Mouse (Mus musculus) neutrophil, adult 5-6 weeks (primary cell): ENCODE results near the gene Lars2. TPM values are rescaled to one million over a fixed set of nuclear protein-coding genes. Genes with fewer than 3 reads are reported as not detected.
A peak's percentile ranks its signal among the peaks of the same experiment; 100 is the strongest.

ENCODE experiments used
- ATAC-seq: fragments of 151-379, 151-347 bp; 2 replicates; pipeline ENCODE4 v1.8.0; 2017; ENCODE audit warnings: mild to moderate bottlenecking, moderate TSS enrichment; ENCODE audit not compliant: insufficient number of reproducible peaks, poor library complexity, low FRiP score, severe bottlenecking; ENCODE audit errors: extremely low read depth
- total RNA-seq: library from RNA; stranded (forward); fragments of 200-1000 nt; gene quantifications from 2 replicates; pipeline ENCODE4 v1.2.3, GENCODE M21; 2017

Gene Lars2
- total RNA-seq, 1 experiment from 2014 or later: 14.8 TPM

- ATAC-seq: no peak
Observed at GRCm38 (mm10) chr9:123496665-123497064, 129.9 kb downstream of the Lars2 start.

GRCm38 (mm10) chr9:123497906-123498305, 131.2 kb downstream of the Lars2 start:
- peak; percentile 61 for ATAC-seq

DNA sequence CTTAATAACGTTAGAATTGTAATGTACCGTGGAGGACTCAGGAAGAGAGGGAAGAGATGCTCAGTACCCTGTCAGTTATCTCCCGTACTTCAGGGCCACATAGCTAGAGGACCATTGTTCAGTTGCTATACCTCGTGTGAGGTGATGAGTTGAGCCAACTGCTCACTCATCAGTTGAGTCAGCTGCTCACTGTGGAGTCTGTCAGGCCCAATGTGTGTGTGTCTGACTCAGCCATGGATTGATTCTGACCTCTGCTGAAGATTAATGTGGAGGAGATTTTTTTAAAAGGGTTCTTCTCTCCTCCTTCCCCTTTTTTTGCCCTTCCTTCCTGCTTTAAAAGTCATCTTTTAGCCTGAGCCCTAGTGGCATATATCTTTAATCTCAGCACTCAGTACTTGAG, 133.8 kb downstream of the Lars2 start:
- no peak for ATAC-seq

- ATAC-seq: 0 out of 2 replicates have a peak, but pooled peaks have one; percentile 24
Observed at GRCm38 (mm10) chr9:123503171-123503834, 136.6 kb downstream of the Lars2 start.

GRCm38 (mm10) chr9:123504325-123504724, 137.6 kb downstream of the Lars2 start:
- peak; percentile 84 for ATAC-seq

DNA sequence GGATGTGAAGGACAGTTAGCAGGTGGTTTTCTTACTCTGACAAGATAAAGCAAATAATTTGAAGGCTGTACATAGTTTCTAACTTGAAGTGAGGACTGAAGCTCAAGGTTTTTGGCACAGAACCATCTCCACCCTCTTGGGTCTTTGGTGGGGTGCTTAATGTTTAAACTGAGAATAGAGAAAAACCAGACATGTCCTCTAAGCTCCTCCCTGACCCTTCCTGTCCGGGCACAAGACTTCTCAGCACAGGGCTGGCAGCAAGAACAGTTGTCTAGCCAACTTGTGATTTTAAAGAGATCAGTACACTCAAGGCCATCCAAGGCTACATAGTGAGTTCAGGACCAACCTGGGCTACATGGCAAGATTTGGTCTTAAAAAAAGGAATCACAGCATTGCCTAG, 138.9 kb downstream of the Lars2 start:
- no peak for ATAC-seq

DNA sequence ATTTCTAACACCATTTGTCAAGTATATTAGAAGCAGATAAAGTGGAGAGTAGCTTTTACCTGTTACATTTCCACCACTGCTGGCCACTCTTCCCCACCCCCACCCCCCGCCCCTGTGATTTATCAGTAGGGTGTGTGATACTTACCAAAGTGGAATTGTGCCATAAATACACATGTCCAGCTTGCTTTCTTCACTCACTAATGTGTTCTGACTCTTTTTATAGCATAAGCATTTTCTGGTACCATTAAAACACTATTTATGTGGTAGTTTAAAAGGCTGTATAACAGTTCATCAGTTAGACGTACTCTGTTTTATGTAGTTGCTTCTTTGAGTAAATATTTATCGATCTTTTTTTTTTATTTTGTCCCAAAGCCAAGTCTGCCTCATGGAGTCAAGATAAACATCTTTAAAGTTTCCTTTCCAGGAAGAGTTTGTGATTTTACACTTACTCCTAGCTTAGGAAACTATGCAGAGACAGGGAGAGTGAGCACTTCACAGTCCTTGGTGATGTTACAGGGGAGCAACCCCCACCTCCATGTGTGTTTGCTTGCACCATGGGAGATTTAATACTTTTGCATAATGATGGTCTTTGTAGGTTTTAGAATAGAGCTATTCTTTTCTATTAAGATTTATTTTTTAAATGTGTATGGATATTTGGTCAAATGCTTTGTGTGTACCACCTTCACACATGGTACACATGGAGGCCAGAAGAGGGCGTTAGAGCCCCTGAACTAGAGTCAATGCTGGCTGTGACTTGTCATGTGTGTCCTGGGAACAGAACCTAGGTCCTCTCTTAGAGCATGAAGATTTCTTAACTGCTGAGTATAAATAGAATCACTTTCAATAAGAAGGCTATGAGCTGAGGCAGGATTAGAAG, 139.8 kb downstream of the Lars2 start:
- ATAC-seq: no peak

GRCm38 (mm10) chr9:123507380-123507779, 140.7 kb downstream of the Lars2 start:
- ATAC-seq: no peak

DNA sequence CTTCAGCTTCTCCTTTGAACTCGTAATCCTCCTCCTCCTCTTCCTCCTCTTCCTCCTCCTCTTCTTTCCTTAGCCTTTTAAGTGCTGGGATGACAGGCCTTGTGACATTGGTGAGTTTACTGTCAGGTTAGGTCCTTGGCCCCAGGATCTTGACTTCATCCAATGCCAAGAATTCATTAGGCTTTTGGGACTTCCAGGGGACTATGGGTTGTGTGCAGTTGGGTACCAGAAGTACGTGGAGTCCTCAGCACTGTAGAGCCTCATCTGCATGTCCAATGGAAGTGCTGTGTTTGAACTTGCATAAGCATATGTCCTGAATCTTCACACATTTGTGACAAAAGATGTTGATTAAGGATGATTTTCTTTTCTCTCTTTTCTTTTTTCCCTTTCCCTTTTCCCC, 142.3 kb downstream of the Lars2 start:
- ATAC-seq: no peak

DNA sequence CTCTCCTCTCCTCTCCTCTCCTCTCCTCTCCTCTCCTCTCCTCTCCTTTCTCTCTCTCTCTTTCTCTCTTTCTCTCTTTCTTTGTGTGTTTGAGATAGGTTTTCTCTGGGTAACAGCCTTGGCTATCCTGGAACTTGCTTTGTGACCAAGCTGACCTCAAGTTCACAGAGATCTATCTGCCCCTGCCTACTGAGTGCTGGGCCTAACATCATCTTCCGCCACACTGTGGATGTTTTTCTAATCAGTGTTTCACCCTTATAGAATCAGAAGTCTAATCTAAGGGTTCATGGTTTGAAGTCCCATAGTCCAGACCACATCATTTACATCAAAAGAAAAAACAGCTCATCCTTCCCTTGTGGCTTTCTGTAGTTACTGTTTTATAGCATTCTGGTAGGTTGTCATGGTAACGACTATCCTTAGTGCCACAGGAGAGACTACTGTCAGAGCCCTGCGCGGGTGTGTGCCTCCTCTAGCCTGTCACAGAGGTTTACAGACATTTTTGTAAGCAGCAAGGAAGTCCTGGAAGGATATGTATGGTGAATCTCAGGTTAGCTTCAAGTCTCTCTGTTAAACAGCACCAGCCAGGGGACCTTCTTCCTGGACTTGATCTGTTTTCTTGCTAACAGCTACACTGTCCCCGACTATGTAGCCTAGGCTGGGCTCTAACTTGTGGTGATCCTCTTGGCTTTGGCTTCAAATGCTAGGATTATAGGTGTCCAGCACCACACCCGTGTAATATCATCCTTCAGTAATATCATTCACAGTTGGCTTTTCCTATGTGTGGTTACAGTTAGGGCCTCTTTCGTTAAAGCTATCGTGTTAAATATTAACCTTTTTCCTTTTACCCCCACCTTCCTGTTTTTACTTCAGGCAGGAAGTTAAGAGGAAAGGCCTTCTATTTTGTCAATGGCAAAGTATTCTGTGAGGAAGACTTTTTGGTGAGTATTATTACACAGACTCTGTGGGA, 143.2 kb downstream of the Lars2 start:
- peak; percentile 96 for ATAC-seq

- no peak for ATAC-seq
Observed at GRCm38 (mm10) chr9:123510926-123511325, 144.2 kb downstream of the Lars2 start.

Other genes with a start within 250 kb of the Lars2 start
- gene Clec3b, start 216.0 kb upstream of the Lars2 start, total RNA-seq: not detected in 2 replicates
- 0.25 TPM in 1 of 2 replicates, not detected in the other for gene Cdcp1, start 150.9 kb upstream of the Lars2 start, total RNA-seq
- 0.58 and 1.4 TPM in 2 replicates for gene Tmem158, start 106.2 kb upstream of the Lars2 start, total RNA-seq
- 87.1 and 88.6 TPM in 2 replicates for gene Limd1, start 111.8 kb downstream of the Lars2 start, total RNA-seq
- 39.3 and 41.1 TPM in 2 replicates for gene Sacm1l, start 162.8 kb downstream of the Lars2 start, total RNA-seq